Mouse (Mus musculus): ENCODE data around the gene Gm13539.

The Gm13539 gene

DNA sequence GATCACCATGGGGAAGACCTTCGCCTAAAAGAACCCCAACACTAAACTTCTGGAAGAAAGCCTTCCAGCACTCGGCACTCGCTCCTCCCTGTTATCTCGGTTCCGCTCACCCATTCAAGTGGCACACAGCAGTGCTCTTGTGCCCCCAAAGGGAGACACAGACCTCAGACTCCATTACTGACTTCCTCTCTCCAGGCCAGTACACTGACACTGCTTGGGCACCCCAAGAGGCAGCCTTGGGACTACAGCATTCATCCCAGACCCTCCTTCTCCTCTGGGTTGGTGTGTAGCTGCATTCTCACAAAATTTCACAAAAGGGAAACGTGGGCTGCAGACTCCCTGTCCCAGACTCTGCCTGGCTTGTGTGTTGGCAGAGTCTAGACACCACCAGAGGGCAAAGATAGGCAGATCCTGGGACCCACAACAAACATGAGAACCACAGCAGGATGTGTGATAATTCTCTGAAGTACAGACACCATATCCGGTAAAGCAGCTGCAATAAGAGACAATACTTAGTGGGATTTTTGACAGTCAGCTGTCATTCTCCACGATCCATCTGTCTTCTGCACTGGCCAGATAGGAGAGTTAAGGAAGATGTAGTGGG lies 46.4 kb downstream of the Gm13539 start:
- DNase-seq, result no peak

DNA sequence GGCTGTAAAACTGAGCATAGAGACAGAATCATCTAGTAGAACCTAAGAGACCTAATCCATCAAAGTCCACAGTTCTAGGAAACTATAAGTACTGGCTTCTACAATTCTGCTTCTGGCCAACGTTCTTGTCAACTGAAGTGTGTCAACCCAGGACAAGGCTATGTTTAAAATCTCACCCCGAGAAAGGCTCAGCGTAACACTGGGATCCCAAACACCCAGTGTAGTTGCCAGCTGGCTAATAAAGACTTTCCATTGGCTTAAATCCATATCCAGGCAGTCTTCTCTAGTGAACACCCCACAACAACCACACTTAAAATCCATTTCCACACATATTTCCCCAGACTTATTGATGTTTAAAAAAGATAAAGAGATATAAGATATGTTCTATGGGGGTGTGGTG lies 48.7 kb downstream of the Gm13539 start:
- no peak for DNase-seq

DNA sequence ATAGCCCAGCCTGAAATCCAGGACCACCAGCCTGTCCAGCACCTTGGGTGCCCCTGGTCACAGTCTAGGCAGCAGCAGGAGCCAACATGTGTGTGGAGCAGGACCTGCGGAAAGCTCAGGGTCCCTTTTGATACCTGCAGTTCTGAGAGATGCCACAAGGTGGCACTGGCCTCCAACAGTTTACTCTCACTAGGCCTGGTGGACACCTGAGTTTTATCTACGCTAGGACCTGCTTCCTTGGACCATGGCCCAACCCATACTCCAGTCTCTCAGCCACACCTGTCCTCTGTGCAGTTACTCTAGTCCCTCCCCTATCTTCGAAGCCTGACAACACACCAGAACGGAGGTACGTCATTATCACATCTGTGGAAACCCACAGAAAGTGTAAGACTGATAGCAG lies 54.2 kb downstream of the Gm13539 start:
- peak; percentile 74 for DNase-seq

All from retina, postnatal 1 day (tissue).